Mouse (Mus musculus) bone marrow, adult 2 months (tissue): ENCODE data around the gene Rasl11a.

Experiments used
- CTCF ChIP-seq: fragments of 200-500 bp; IDR thresholded peaks from 2 replicates; pipeline ENCODE4 v1.5.1; 2011; ENCODE audit warnings: low read length, control low read depth; ENCODE audit not compliant: control insufficient read depth, insufficient read depth
- POLR2A ChIP-seq: fragments of 200-500 bp; IDR thresholded peaks from 2 replicates; pipeline ENCODE4 v1.6.1; 2011; ENCODE audit warnings: low read depth, mild to moderate bottlenecking, control low read depth, low read length, borderline replicate concordance; ENCODE audit not compliant: control insufficient read depth

GRCm38 (mm10) chr5:146857620-146858019, 12.7 kb downstream of the Rasl11a start:
- TF ChIP-seq CTCF (no peak), POLR2A (no peak)
